Mouse (Mus musculus): Measurements from ENCODE around the gene Cdon.

GRCm38 (mm10) chr9:35439754-35440153, 18.8 kb downstream of the Cdon start:
- TF ChIP-seq CTCF (IDR thresholded peaks at IDR 0.05 in 2 of 3, conservative IDR thresholded peaks at IDR 0.05 in 1 of 3; ENCODE audit: control insufficient read depth in 1 of 3, insufficient read depth in 1 of 3, low read depth in 2 of 3, low read length in 3 of 3, poor library complexity in 1 of 3, severe bottlenecking in 1 of 3) = no peak
- TF ChIP-seq TAL1 (IDR thresholded peaks at IDR 0.05; ENCODE audit: low read length) = no peak
